Mouse (Mus musculus) limb, embryonic 13.5 days (tissue): ENCODE results near the gene Il17rc. TPM values are rescaled to one million over a fixed set of nuclear protein-coding genes. Genes with fewer than 3 reads are reported as not detected.

Source experiments
- ATAC-seq: fragments of 200-750 bp; cut with Nextera tagmentation; 2 replicates; pipeline ENCODE4 v1.8.0; 2017; ENCODE audit warnings: low read depth, moderate number of reproducible peaks, moderate TSS enrichment; ENCODE audit not compliant: low FRiP score
- H3K27ac ChIP-seq: fragments of 300-500 bp; sonication (generic); 2 replicates; pipeline ENCODE4 v1.5.1; 2015; ENCODE audit warnings: inconsistent platforms, mild to moderate bottlenecking, moderate library complexity
- H3K27me3 ChIP-seq: fragments of 300-500 bp; sonication (generic); 2 replicates; pipeline ENCODE4 v1.6.1; 2015; ENCODE audit warnings: mild to moderate bottlenecking, inconsistent platforms
- H3K36me3 ChIP-seq: fragments of 300-500 bp; sonication (generic); 2 replicates; pipeline ENCODE4 v1.6.1; 2015; ENCODE audit warnings: inconsistent platforms, mild to moderate bottlenecking, moderate library complexity
- H3K4me1 ChIP-seq: fragments of 300-500 bp; sonication (generic); 2 replicates; pipeline ENCODE4 v1.6.1; 2015; ENCODE audit warnings: inconsistent platforms
- H3K4me2 ChIP-seq: fragments of 300-500 bp; sonication (generic); replicated peaks from 2 replicates; pipeline ENCODE4 v1.6.1; 2015; ENCODE audit warnings: inconsistent platforms, mild to moderate bottlenecking, moderate library complexity
- H3K4me3 ChIP-seq: fragments of 300-500 bp; sonication (generic); 2 replicates; pipeline ENCODE4 v1.5.1; 2015; ENCODE audit warnings: moderate library complexity, mild to moderate bottlenecking, inconsistent platforms
- H3K9ac ChIP-seq: fragments of 300-500 bp; sonication (generic); 2 replicates; pipeline ENCODE4 v1.6.1; 2015; ENCODE audit warnings: mild to moderate bottlenecking, inconsistent platforms
- H3K9me3 ChIP-seq: fragments of 300-500 bp; sonication (generic); 2 replicates; pipeline ENCODE4 v1.6.1; 2016; ENCODE audit warnings: inconsistent platforms
- WGBS: fragments of 180-500 bp; shearing (Covaris S2); methylation state at CpG from one replicate; pipeline ENCODE4 v1.1.7; 2015; 5-methylcytosine and 5-hydroxymethylcytosine counted together
- polyA plus RNA-seq: library from polyadenylated mRNA; unstranded; fragments of >200 nt; fragmentation: Nextera tagmentation; extraction: Ambion mirVana; gene quantifications from 2 replicates; pipeline ENCODE4 v1.2.1, GENCODE M21; 2015

Gene Il17rc
- polyA plus RNA-seq, 1 experiment from 2014 or later = 9.9 TPM

- 62% methylated on average over 12 of the region's 12 CpGs for WGBS
Observed at GRCm38 (mm10) chr6:113438721-113439430, 32.4 kb upstream of the Il17rc start.

GRCm38 (mm10) chr6:113440686-113441085, 30.5 kb upstream of the Il17rc start:
- no peaks in the 10 kb centered on the region for H3K9me3 ChIP-seq

More at GRCm38 (mm10) chr6:113438721-113439430, 32.4 kb upstream of the Il17rc start:
- Histone ChIP-seq H3K27ac (no peak overlapping the region), H3K4me1 (peaks cover 8% of the 10 kb centered on the region), H3K4me3 (no peak overlapping the region), H3K4me2 (no peak overlapping the region), H3K9ac (no peak overlapping the region), H3K36me3 (no peaks in the 10 kb centered on the region), H3K27me3 (no peaks in the 10 kb centered on the region), H3K9me3 (no peaks in the 10 kb centered on the region)
- no peak for ATAC-seq

DNA sequence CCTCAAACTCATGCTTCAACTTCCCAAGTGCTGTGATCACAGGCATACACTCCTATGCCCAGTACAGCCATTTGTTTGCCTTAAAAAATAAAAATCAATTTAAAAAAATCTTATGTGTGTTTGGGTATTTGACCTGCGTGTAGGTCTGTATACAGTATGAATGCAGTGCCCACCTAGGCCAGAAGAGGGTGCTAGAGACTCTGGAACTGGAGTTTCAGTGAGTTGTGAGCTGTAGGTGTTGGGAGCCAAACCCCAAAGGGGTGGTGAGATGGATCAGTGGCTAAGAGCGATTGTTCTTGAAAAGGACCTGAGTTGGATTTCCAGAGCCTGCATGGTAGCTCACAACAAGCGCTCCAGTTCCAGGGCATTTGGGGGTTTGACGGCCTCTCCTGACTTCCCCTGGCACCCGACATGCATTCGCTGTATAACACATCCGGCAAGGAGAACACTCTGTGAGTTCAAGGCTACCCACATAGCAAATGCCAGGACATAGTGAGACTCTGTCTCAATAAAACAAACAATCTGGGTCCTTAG, 30.0 kb upstream of the Il17rc start:
- H3K4me2 ChIP-seq = no peak overlapping the region
- H3K27me3 ChIP-seq = no peaks in the 10 kb centered on the region
- no peak overlapping the region for H3K4me3 ChIP-seq
- no peak for ATAC-seq
- H3K9me3 ChIP-seq = no peaks in the 10 kb centered on the region
- no peak overlapping the region for H3K27ac ChIP-seq
- H3K36me3 ChIP-seq = peaks cover 6% of the 10 kb centered on the region
- WGBS = 52% methylated on average over 7 of the region's 7 CpGs
- peaks cover 8% of the 10 kb centered on the region for H3K4me1 ChIP-seq
- H3K9ac ChIP-seq = no peak overlapping the region

More at GRCm38 (mm10) chr6:113440686-113441085, 30.5 kb upstream of the Il17rc start:
- Histone ChIP-seq H3K27me3 (no peaks in the 10 kb centered on the region), H3K36me3 (peaks cover 3% of the 10 kb centered on the region; the same call in 1 of the 2 replicates), H3K9ac (no peak overlapping the region), H3K4me2 (no peak overlapping the region), H3K4me1 (peaks cover 8% of the 10 kb centered on the region), H3K27ac (no peak overlapping the region), H3K4me3 (no peak overlapping the region)
- no peak for ATAC-seq
- WGBS = 77% methylated on average over 3 of the region's 3 CpGs

- H3K4me3 ChIP-seq = peak overlapping the region; percentile 98
- no peaks in the 10 kb centered on the region for H3K9me3 ChIP-seq
- ATAC-seq = peak; percentile 16; the same call in 1 of the 2 replicates
- H3K36me3 ChIP-seq = peaks cover 15% of the 10 kb centered on the region
- H3K4me2 ChIP-seq = peak overlapping the region; percentile 87
- H3K27me3 ChIP-seq = no peaks in the 10 kb centered on the region
- H3K9ac ChIP-seq = peak overlapping the region; percentile 97
- peaks cover 8% of the 10 kb centered on the region for H3K4me1 ChIP-seq
- 41% methylated on average over 9 of the region's 9 CpGs for WGBS
- 0 out of 2 replicates have a peak overlapping the region, but pooled peaks have one; percentile 15 for H3K27ac ChIP-seq
Observed at GRCm38 (mm10) chr6:113442087-113442441, 29.2 kb upstream of the Il17rc start.

GRCm38 (mm10) chr6:113442442-113443090, 28.7 kb upstream of the Il17rc start, which contains the start of gene Jagn1:
Gene Jagn1, plus strand, starts transcription at chr6:113442569.
- ATAC-seq = peak; percentile 95
- Histone ChIP-seq H3K36me3 (peaks cover 20% of the 10 kb centered on the region), H3K4me3 (peak within 1 kb of the TSS; percentile 98), H3K27me3 (no peaks in the 10 kb centered on the region), H3K4me1 (peaks cover 8% of the 10 kb centered on the region), H3K9ac (peak within 1 kb of the TSS; percentile 97), H3K9me3 (no peaks in the 10 kb centered on the region), H3K27ac (peak within 1 kb of the TSS; percentile 70; the same call in 1 of the 2 replicates), H3K4me2 (peak within 1 kb of the TSS; percentile 87)
- under 1% methylated on average over 45 of the region's 45 CpGs for WGBS

- H3K4me3 ChIP-seq = peak overlapping the region; percentile 98
- peak overlapping the region; percentile 97 for H3K9ac ChIP-seq
- WGBS = 47% methylated on average over 12 of the region's 12 CpGs
- H3K4me1 ChIP-seq = peaks cover 8% of the 10 kb centered on the region
- H3K9me3 ChIP-seq = no peaks in the 10 kb centered on the region
- H3K36me3 ChIP-seq = peaks cover 25% of the 10 kb centered on the region
- H3K27me3 ChIP-seq = no peaks in the 10 kb centered on the region
- H3K27ac ChIP-seq = 0 out of 2 replicates have a peak overlapping the region, but pooled peaks have one; percentile 70
- no peak for ATAC-seq
- H3K4me2 ChIP-seq = peak overlapping the region; percentile 87
Observed at GRCm38 (mm10) chr6:113443091-113443490, 28.1 kb upstream of the Il17rc start.

- H3K4me2 ChIP-seq = no peak overlapping the region
- ATAC-seq = no peak
- no peaks in the 10 kb centered on the region for H3K27me3 ChIP-seq
- no peak overlapping the region for H3K4me3 ChIP-seq
- H3K9me3 ChIP-seq = no peaks in the 10 kb centered on the region
- no peak overlapping the region for H3K9ac ChIP-seq
- peaks cover 36% of the 10 kb centered on the region for H3K36me3 ChIP-seq
- no peak overlapping the region for H3K27ac ChIP-seq
- WGBS = 88% methylated on average over 8 of the region's 8 CpGs
- peaks cover 8% of the 10 kb centered on the region for H3K4me1 ChIP-seq
Observed at GRCm38 (mm10) chr6:113444207-113444965, 26.8 kb upstream of the Il17rc start.

- Histone ChIP-seq H3K27ac (no peak overlapping the region), H3K27me3 (no peaks in the 10 kb centered on the region), H3K36me3 (peaks cover 36% of the 10 kb centered on the region), H3K4me2 (no peak overlapping the region), H3K4me3 (no peak overlapping the region), H3K4me1 (peaks cover 13% of the 10 kb centered on the region), H3K9me3 (no peaks in the 10 kb centered on the region), H3K9ac (no peak overlapping the region)
- WGBS = 94% methylated on average over 4 of the region's 4 CpGs
- no peak for ATAC-seq
Observed at GRCm38 (mm10) chr6:113447639-113448038, 23.6 kb upstream of the Il17rc start.

GRCm38 (mm10) chr6:113451839-113452238, 19.4 kb upstream of the Il17rc start:
- H3K36me3 ChIP-seq = peaks cover 23% of the 10 kb centered on the region
- 83% methylated on average over 2 of the region's 2 CpGs for WGBS
- no peaks in the 10 kb centered on the region for H3K27me3 ChIP-seq
- no peak overlapping the region for H3K27ac ChIP-seq
- no peak overlapping the region for H3K4me2 ChIP-seq
- ATAC-seq = peak; percentile 61; the same call in 1 of the 2 replicates
- H3K9me3 ChIP-seq = no peaks in the 10 kb centered on the region
- H3K4me3 ChIP-seq = no peak overlapping the region
- 0 out of 2 replicates have a peak, but pooled peaks cover 5% of the 10 kb centered on the region for H3K4me1 ChIP-seq
- H3K9ac ChIP-seq = no peak overlapping the region

GRCm38 (mm10) chr6:113455007-113455406, 16.2 kb upstream of the Il17rc start:
- Histone ChIP-seq H3K4me1 (0 out of 2 replicates have a peak, but pooled peaks cover 5% of the 10 kb centered on the region), H3K27ac (no peak overlapping the region), H3K9ac (no peak overlapping the region), H3K27me3 (no peaks in the 10 kb centered on the region), H3K36me3 (no peaks in the 10 kb centered on the region), H3K4me2 (no peak overlapping the region), H3K4me3 (no peak overlapping the region), H3K9me3 (no peaks in the 10 kb centered on the region)
- 66% methylated on average over 5 of the region's 5 CpGs for WGBS
- no peak for ATAC-seq

GRCm38 (mm10) chr6:113457952-113458534, 13.2 kb upstream of the Il17rc start, which contains the start of gene Il17re:
Gene Il17re, plus strand, starts transcription at chr6:113458484.
- Histone ChIP-seq H3K36me3 (no peaks in the 10 kb centered on the region), H3K4me1 (no peaks in the 10 kb centered on the region), H3K9me3 (no peaks in the 10 kb centered on the region), H3K27ac (no peak within 1 kb of the TSS), H3K9ac (0 out of 2 replicates have a peak within 1 kb of the TSS, but pooled peaks have one; percentile 35), H3K4me2 (peak within 1 kb of the TSS; percentile 26), H3K27me3 (no peaks in the 10 kb centered on the region), H3K4me3 (no peak within 1 kb of the TSS)
- ATAC-seq = no peak
- WGBS = 62% methylated on average over 9 of the region's 10 CpGs
